Mouse (Mus musculus) kidney, adult 8-10 months (tissue): ENCODE data around the gene B9d2.

Source experiments
- DNase-seq, 2 experiments: peaks; one replicate each; pipeline ENCODE4 v3.0.0; 2022

The B9d2 gene

GRCm38 (mm10) chr7:25674719-25675300, 5.8 kb upstream of the B9d2 start, which contains the start of gene Tmem91:
TSS of gene Tmem91 (minus strand) at chr7:25675166.
- DNase-seq: no peak

DNA sequence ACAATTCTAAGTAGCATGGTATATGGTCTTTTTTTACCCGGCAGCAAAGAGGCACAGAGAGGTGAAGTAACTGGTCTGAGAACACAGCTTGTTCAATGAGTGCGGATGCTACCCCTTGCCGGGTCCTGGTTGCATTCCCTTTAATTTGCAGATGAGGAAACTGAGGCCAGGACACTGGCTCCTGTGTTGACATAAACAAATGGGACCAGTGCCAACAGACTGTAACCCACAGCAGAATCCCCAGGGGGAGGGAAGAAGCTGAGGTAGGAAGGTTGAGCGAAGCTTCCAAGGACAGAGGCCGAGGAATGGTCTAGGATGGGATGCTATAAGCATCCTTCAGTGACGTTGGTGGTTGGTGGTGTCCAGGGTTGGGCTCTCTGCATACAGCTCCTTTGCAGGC, 5.2 kb upstream of the B9d2 start:
- DNase-seq: no peak

GRCm38 (mm10) chr7:25676085-25676781, 4.3 kb upstream of the B9d2 start:
- peak; percentile 90 to 93 for DNase-seq

GRCm38 (mm10) chr7:25677013-25677412, 3.6 kb upstream of the B9d2 start:
- no peak for DNase-seq

- no peak for DNase-seq
Observed at GRCm38 (mm10) chr7:25679971-25680370, 609 bp upstream of the B9d2 start.

- no peak for DNase-seq
Observed at GRCm38 (mm10) chr7:25681341-25682231, 1.0 kb downstream of the B9d2 start.

DNA sequence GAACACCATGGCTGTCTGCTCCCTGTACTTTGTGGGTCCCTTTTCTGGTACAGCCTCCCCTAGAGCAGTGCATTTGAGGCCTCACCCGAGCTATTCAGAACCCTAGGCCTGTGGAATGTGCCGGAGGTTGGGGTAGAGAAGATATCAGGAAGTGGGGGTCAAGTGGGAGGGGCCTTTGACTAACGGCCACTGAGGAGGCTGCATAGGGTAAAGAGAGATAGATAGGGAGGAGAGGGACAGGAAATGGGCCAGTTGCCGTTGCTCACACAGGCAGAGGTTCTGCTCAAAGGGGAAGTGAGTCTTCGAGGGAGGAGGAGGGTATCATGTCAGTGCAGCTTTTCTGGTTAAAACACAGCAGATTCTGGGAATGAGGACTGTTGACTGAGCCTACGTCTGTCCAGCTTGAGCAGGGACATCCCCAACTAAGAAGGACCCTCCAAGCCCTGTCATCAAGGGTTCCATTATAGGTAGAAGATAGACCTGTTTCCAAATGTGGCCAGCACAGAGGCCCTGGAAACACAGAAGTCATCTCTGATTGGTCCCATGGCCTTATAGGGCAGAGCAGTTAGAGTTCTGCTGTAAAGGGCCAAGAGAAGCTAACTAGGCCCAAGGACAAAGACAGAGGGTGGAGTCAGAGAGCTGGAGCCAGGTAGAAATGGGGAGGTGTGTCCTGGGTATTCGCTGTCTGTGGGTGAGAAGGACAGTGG, 3.0 kb downstream of the B9d2 start:
- peak in 1 of 2 experiments; percentile 27 for DNase-seq

DNA sequence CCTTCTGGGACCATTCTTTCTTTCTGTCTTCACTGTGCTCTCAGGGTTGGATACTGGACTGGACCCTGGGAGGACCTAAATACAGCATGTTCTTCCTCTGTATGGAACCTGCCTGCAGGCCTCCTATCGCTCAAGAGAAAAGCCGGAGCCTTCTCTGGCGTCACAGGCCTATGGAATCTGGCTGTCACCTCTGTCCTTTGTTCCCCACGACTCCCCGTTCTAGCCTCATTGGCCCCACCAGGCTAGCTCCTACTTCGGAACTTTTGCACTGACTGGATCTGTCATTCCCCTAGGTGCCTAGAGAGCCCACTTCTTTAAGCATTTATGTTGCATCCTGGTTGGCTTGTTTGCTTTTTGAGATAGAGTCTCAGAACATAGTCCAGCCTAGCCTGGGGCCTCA, 4.1 kb downstream of the B9d2 start:
- DNase-seq: no peak

GRCm38 (mm10) chr7:25685926-25686470, 5.4 kb downstream of the B9d2 start:
- no peak for DNase-seq

- peak; percentile 56 to 69 for DNase-seq
Observed at GRCm38 (mm10) chr7:25686680-25687531, 6.3 kb downstream of the B9d2 start, which contains the start of gene Tgfb1. TSS of gene Tgfb1 (plus strand) at chr7:25687002.

DNA sequence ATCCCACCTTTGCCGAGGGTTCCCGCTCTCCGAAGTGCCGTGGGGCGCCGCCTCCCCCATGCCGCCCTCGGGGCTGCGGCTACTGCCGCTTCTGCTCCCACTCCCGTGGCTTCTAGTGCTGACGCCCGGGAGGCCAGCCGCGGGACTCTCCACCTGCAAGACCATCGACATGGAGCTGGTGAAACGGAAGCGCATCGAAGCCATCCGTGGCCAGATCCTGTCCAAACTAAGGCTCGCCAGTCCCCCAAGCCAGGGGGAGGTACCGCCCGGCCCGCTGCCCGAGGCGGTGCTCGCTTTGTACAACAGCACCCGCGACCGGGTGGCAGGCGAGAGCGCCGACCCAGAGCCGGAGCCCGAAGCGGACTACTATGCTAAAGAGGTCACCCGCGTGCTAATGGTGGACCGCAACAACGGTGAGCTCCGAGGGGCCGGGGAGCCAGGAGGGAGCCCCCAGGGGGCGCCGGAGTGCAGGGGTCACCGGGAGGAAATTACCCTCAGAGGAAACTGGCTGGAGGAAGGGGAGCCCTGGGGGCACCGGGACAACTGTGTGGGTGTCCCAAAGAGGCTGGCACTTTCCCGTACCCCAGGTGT, 7.3 kb downstream of the B9d2 start:
- no peak for DNase-seq

DNA sequence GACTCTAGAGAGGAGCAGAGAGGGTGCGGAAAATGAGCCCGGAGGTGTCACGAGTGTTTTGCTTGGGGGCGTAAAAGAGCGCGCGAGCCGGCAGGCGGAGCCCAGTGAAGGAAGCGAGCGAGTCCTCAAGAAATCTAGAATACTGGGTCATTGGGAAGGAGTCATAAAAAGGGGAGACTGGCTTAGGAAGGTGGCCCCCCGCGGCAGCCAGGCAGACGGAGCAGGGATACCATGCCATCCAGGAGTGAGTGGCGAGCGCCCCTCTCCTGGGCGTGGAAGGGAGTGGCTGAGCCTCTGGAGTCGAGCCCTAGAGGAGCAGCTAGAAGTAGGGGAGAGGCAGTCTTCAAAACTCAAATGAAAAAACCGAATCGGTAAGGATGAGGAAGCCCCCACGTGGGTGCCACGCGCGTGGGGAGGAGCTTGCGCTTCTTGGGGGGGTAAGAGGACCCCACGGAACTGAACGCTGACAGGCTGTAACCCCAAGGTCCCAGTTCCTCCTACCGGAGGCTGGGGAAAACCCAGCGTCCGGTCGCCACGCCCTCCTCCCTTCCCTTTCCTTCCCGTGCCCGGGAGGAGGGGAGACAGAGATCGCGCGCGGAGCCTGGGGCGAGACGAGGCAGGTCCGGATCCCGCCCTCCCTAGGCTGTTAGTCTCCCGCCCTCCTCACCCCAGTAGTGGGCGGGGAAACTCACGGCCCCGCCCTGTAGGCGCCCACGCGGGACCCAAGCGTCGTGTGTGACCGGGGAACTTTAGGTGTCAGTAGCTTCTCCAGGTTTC, 8.4 kb downstream of the B9d2 start:
- DNase-seq: peak; percentile 71

GRCm38 (mm10) chr7:25689603-25690021, 9.0 kb downstream of the B9d2 start:
- DNase-seq: no peak

- DNase-seq: no peak
Observed at GRCm38 (mm10) chr7:25690051-25690450, 9.5 kb downstream of the B9d2 start.

GRCm38 (mm10) chr7:25694104-25694503, 13.5 kb downstream of the B9d2 start:
- no peak for DNase-seq

GRCm38 (mm10) chr7:25699851-25700250, 19.3 kb downstream of the B9d2 start:
- no peak for DNase-seq

DNA sequence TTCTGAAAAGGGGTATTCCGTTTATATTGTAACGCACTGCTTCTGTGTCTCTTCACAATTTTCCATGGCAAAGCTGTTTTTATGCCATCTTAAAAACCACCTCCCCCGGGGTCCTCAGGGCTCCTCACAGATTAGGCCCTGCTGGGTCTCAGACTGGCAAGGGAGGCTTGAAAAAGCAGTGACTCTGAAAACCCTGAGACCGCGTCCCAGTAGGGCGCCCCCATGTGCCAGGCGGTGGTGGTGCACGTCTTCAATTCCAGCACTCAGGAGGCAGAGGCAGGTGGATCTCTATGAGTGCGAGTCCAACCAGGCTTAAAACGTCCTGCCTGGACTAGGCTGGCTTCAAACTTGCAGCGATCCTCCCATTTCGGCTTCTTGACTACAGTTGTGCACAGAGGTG, 20.2 kb downstream of the B9d2 start:
- DNase-seq: no peak

DNA sequence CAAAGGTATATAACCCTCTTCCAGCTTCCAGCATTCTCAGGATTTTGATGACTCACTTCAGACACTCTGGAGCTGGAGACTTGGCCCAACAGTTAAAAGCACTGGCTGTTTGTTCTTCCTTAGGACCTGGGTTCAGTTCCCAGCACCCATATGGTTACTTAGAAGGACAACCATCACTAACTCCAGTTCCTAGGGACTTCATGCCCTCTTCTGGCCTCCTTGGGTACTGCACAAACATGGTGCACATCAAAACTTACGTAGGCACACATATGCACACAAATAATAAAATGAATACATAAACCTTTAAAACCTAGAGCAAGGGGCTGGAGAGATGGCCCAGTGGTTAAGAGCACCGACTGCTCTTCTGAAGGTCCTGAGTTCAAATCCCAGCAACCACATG, 21.8 kb downstream of the B9d2 start:
- no peak for DNase-seq

- no peak for DNase-seq
Observed at GRCm38 (mm10) chr7:25703793-25704494, 23.4 kb downstream of the B9d2 start.
